Mouse (Mus musculus): Measurements from ENCODE around the gene Padi2.

DNA sequence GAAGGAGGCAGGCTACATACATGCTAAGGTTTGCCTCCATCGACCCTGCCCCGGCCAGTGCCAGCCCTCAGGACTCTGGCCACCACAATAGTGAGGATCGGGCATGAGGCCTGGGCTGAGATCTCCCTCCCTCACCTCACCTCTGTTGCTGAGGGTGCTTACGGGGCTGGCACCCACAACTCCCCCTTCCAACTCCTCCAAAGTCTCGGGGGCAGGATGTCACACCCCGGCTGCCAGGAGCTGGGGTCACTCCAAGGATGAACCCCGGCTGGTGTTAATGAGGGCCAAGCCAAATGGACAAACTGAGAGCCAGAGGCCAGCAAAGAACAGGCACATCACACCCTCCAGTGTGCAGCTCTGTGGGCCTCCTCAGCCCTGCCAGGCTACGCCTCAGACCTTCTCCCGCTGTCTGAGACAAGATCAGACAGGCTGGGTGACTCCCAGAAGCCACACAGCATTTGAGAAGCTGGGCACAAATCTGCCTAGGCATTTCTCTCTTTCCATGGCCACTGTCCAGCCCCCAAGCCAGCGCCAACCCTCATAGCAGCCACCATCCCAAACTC lies 6.2 kb downstream of the Padi2 start:
- TF ChIP-seq CTCF (IDR thresholded peaks at IDR 0.05; ENCODE audit: insufficient read depth, low read length), result no peak
- TF ChIP-seq POLR2A (IDR thresholded peaks at IDR 0.05; ENCODE audit: borderline replicate concordance, extremely low read depth, low read depth, low read length), result no peak
